Mouse (Mus musculus) kidney, adult 9 months (tissue): ENCODE data around the gene Pex11g.

Experiments used
- DNase-seq: peaks from one replicate; pipeline ENCODE4 v3.0.0; 2022

The Pex11g gene

GRCm38 (mm10) chr8:3480221-3480785, 12.8 kb upstream of the Pex11g start:
- DNase-seq = no peak

GRCm38 (mm10) chr8:3475715-3476429, 8.4 kb upstream of the Pex11g start:
- no peak for DNase-seq

- no peak for DNase-seq
Measured at GRCm38 (mm10) chr8:3470562-3470961, 3.1 kb upstream of the Pex11g start, which contains the start of gene Tex45. TSS of gene Tex45 (plus strand) at chr8:3470862.

- DNase-seq = no peak
Measured at GRCm38 (mm10) chr8:3468838-3469237, 1.4 kb upstream of the Pex11g start.

- DNase-seq = no peak
Measured at GRCm38 (mm10) chr8:3467886-3468545, 536 bp upstream of the Pex11g start.

- peak; percentile 50 for DNase-seq
Measured at GRCm38 (mm10) chr8:3464309-3464708, 3.2 kb downstream of the Pex11g start.

- DNase-seq = peak; percentile 71
Measured at GRCm38 (mm10) chr8:3463248-3463647, 4.2 kb downstream of the Pex11g start.

- peak; percentile 68 for DNase-seq
Measured at GRCm38 (mm10) chr8:3451992-3452391, 15.5 kb downstream of the Pex11g start.

- DNase-seq = peak; percentile 49
Measured at GRCm38 (mm10) chr8:3450670-3451069, 16.8 kb downstream of the Pex11g start.

GRCm38 (mm10) chr8:3449226-3449625, 18.3 kb downstream of the Pex11g start:
- DNase-seq = no peak

GRCm38 (mm10) chr8:3439510-3439909, 28.0 kb downstream of the Pex11g start:
- DNase-seq = no peak

- no peak for DNase-seq
Measured at GRCm38 (mm10) chr8:3436492-3436891, 31.0 kb downstream of the Pex11g start.

GRCm38 (mm10) chr8:3431113-3431512, 36.4 kb downstream of the Pex11g start:
- DNase-seq = no peak

- peak; percentile 57 for DNase-seq
Measured at GRCm38 (mm10) chr8:3429966-3430365, 37.5 kb downstream of the Pex11g start.

GRCm38 (mm10) chr8:3428426-3428825, 39.1 kb downstream of the Pex11g start:
- no peak for DNase-seq

GRCm38 (mm10) chr8:3426211-3426610, 41.3 kb downstream of the Pex11g start:
- no peak for DNase-seq

GRCm38 (mm10) chr8:3425217-3425616, 42.3 kb downstream of the Pex11g start:
- DNase-seq = no peak

- DNase-seq = no peak
Measured at GRCm38 (mm10) chr8:3421507-3421906, 46.0 kb downstream of the Pex11g start.

- DNase-seq = no peak
Measured at GRCm38 (mm10) chr8:3420105-3420706, 47.3 kb downstream of the Pex11g start.

- no peak for DNase-seq
Measured at GRCm38 (mm10) chr8:3418101-3418500, 49.4 kb downstream of the Pex11g start.

GRCm38 (mm10) chr8:3417455-3417854, 50.0 kb downstream of the Pex11g start:
- no peak for DNase-seq

GRCm38 (mm10) chr8:3416846-3417245, 50.6 kb downstream of the Pex11g start:
- DNase-seq = no peak

- no peak for DNase-seq
Measured at GRCm38 (mm10) chr8:3415661-3416060, 51.8 kb downstream of the Pex11g start.

GRCm38 (mm10) chr8:3415259-3415658, 52.2 kb downstream of the Pex11g start:
- no peak for DNase-seq
